Mouse (Mus musculus): ENCODE results near the gene Eno4. TPM values are rescaled to one million over a fixed set of nuclear protein-coding genes. Genes with fewer than 3 reads are reported as not detected.
A peak's percentile ranks its signal among the peaks of the same experiment; 100 is the strongest.

The Eno4 gene
- total RNA-seq, 2 experiments from 2014 or later: not detected

- DNase-seq: no peak
Measured at GRCm38 (mm10) chr19:58975216-58975863, 32.1 kb downstream of the Eno4 start.

GRCm38 (mm10) chr19:58978401-58979171 lies 35.4 kb downstream of the Eno4 start:
- no peak for DNase-seq

GRCm38 (mm10) chr19:58979436-58980055 lies 36.3 kb downstream of the Eno4 start:
- DNase-seq: peak; percentile 53

GRCm38 (mm10) chr19:58980056-58980440 lies 36.8 kb downstream of the Eno4 start:
- no peak for DNase-seq

- DNase-seq: no peak
Measured at GRCm38 (mm10) chr19:58981571-58981970, 38.3 kb downstream of the Eno4 start.

- DNase-seq: no peak
Measured at GRCm38 (mm10) chr19:59002827-59003226, 59.6 kb downstream of the Eno4 start.

GRCm38 (mm10) chr19:59006577-59007340 lies 63.5 kb downstream of the Eno4 start:
- DNase-seq: no peak

GRCm38 (mm10) chr19:59010802-59011201 lies 67.6 kb downstream of the Eno4 start:
- no peak for DNase-seq

Small RNA genes lying within 50 kb of the gene (microRNA-seq; reads per million reads assigned to microRNA genes)
- 1.6 to 2.4 reads per million in 2 experiments for gene Mir3086

Other genes with a start within 250 kb of the Eno4 start
- 1 to 10 TPM in 1 of 2 experiments, under 1 TPM in 1; 0.32 to 1.0 TPM for gene Pnliprp1, start 214.5 kb upstream of the Eno4 start, total RNA-seq (2021)
- under 1 TPM in 1 of 2 experiments, not detected in 1; 0.16 TPM for gene Pnliprp2, start 183.7 kb upstream of the Eno4 start, total RNA-seq (2021)
- gene 1700019N19Rik, start 149.0 kb upstream of the Eno4 start, total RNA-seq (2021): under 1 TPM in 1 of 2 experiments, not detected in 1; 0.29 TPM
- 10 to 100 TPM; 27.1 to 31.3 TPM for gene Hspa12a, start 229 bp downstream of the Eno4 start, total RNA-seq (2021)
- 1 to 10 TPM; 1.5 to 1.8 TPM for gene Shtn1, start 132.7 kb downstream of the Eno4 start, total RNA-seq (2021)
- not detected for gene Vax1, start 226.6 kb downstream of the Eno4 start, total RNA-seq (2021)

Measured in heart, postnatal 4 days (tissue).